Mouse (Mus musculus) hindbrain, embryonic 12.5 days (tissue): ENCODE data around the gene Ncor1. TPM values are rescaled to one million over a fixed set of nuclear protein-coding genes. Genes with fewer than 3 reads are reported as not detected.

Source experiments
- ATAC-seq: fragments of 200-750 bp; cut with Nextera tagmentation; 2 replicates; pipeline ENCODE4 v1.8.0; 2017; ENCODE audit warnings: moderate TSS enrichment; ENCODE audit not compliant: low FRiP score
- H3K27ac ChIP-seq: fragments of 300-500 bp; sonication (generic); 2 replicates; pipeline ENCODE4 v1.5.1; 2016; ENCODE audit warnings: mild to moderate bottlenecking
- H3K27me3 ChIP-seq: fragments of 300-500 bp; sonication (generic); 2 replicates; pipeline ENCODE4 v1.6.1; 2016; ENCODE audit warnings: mild to moderate bottlenecking
- H3K36me3 ChIP-seq: fragments of 300-500 bp; sonication (generic); 2 replicates; pipeline ENCODE4 v1.6.1; 2016; ENCODE audit warnings: mild to moderate bottlenecking
- H3K4me1 ChIP-seq: fragments of 300-500 bp; sonication (generic); 2 replicates; pipeline ENCODE4 v1.6.1; 2016
- H3K4me2 ChIP-seq: fragments of 300-500 bp; sonication (generic); replicated peaks from 2 replicates; pipeline ENCODE4 v1.6.1; 2016; ENCODE audit warnings: mild to moderate bottlenecking
- H3K4me3 ChIP-seq: fragments of 300-500 bp; sonication (generic); 2 replicates; pipeline ENCODE4 v1.5.1; 2016; ENCODE audit warnings: mild to moderate bottlenecking
- H3K9ac ChIP-seq: fragments of 300-500 bp; sonication (generic); 2 replicates; pipeline ENCODE4 v1.6.1; 2016; ENCODE audit warnings: mild to moderate bottlenecking, moderate library complexity
- H3K9me3 ChIP-seq: fragments of 300-500 bp; sonication (generic); replicated peaks from 2 replicates; pipeline ENCODE4 v1.6.1; 2016; ENCODE audit warnings: mild to moderate bottlenecking
- WGBS: fragments of 180-500 bp; shearing (Covaris S2); methylation state at CpG from one replicate; pipeline ENCODE4 v1.1.7; 2016; 5-methylcytosine and 5-hydroxymethylcytosine counted together
- polyA plus RNA-seq: library from polyadenylated mRNA; unstranded; fragments of >200 nt; fragmentation: Nextera tagmentation; extraction: Ambion mirVana; gene quantifications from 2 replicates; pipeline ENCODE4 v1.2.1, GENCODE M21; 2016

Ncor1 gene
- polyA plus RNA-seq, 1 experiment from 2014 or later, result 201 TPM

GRCm38 (mm10) chr11:62456483-62457172, 1.7 kb downstream of the Ncor1 start:
- no peaks in the 10 kb centered on the region for H3K36me3 ChIP-seq
- WGBS, result under 1% methylated on average over 42 of the region's 42 CpGs
- H3K27ac ChIP-seq, result peak overlapping the region; percentile 98
- peak overlapping the region; percentile 99 for H3K9ac ChIP-seq
- H3K4me1 ChIP-seq, result peaks cover 13% of the 10 kb centered on the region
- ATAC-seq, result peak; percentile 86
- no peaks in the 10 kb centered on the region for H3K27me3 ChIP-seq
- H3K4me2 ChIP-seq, result peak overlapping the region; percentile 87
- peak overlapping the region; percentile 95 for H3K4me3 ChIP-seq
- no peaks in the 10 kb centered on the region for H3K9me3 ChIP-seq

DNA sequence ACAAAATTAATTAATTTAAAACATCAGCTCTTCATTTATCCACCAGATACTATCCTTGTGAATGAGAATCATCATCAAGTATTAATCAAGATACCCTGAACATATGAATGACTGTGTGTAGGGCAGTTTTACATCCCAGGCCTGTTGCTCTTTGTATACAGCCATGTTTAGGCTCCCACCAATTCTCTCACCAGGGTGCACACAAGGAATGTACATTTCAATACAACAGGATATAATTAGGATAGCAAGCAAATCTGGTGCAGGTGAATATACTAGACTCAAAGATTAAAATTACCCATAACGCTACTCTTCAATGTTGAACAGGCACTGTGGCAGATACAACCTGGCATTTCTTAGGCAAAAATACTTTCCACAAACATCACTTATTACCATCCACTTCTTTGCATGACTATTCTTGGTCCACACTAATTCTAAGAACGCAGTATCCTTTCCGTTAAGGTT, 2.3 kb downstream of the Ncor1 start:
- ATAC-seq, result no peak
- WGBS, result 6% methylated on average over 3 of the region's 3 CpGs
- H3K4me3 ChIP-seq, result peak overlapping the region; percentile 95
- peak overlapping the region; percentile 99; the same call in 1 of the 2 replicates for H3K9ac ChIP-seq
- H3K27me3 ChIP-seq, result no peaks in the 10 kb centered on the region
- no peaks in the 10 kb centered on the region for H3K36me3 ChIP-seq
- H3K9me3 ChIP-seq, result no peaks in the 10 kb centered on the region
- peak overlapping the region; percentile 98; the same call in 1 of the 2 replicates for H3K27ac ChIP-seq
- peak overlapping the region; percentile 87 for H3K4me2 ChIP-seq
- H3K4me1 ChIP-seq, result peaks cover 13% of the 10 kb centered on the region

DNA sequence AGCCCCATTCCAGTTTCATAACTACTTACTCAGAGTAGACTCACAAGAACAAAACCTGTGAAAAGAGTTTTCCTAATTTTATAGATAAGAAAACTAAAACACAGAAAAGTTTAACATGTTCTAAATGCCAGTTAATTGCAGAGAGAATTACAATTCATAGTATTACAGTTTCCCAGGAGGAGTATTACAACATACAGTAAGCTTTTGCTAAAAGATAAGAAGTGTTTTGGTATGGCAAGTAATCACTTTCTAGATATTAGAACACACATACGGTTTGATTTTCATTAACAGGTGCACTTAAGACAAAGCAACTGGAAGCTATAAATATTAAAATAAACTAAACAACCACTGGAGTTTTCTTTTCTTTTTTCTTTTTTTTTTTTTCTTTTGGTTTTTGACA, 3.1 kb downstream of the Ncor1 start:
- Histone ChIP-seq H3K9me3 (no peaks in the 10 kb centered on the region), H3K36me3 (no peaks in the 10 kb centered on the region), H3K4me2 (0 out of 2 replicates have a peak overlapping the region, but pooled peaks have one; percentile 87), H3K27me3 (no peaks in the 10 kb centered on the region), H3K9ac (no peak overlapping the region), H3K27ac (no peak overlapping the region), H3K4me1 (peaks cover 13% of the 10 kb centered on the region), H3K4me3 (no peak overlapping the region)
- 98% methylated on average over 1 of the region's 1 CpGs for WGBS
- no peak for ATAC-seq

DNA sequence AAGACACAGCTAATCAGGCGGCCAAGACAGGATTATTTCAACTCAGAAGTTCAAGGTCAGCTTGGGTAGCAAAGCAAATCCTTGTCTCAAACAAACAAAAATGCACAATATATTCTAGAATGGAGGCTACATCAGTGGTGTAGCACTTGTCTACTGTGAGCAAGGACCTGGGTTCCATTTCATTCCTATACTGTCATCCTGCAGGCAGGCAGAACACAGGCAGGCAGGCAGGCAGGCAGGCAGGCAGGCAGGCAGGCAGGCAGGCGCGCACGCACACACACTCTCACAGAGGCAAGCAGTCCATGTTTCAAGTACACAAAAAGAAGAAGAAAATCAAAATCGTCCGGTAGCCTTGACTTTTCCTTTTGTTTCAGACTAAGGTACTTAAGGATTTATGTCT, 9.4 kb downstream of the Ncor1 start:
- 88% methylated on average over 6 of the region's 6 CpGs for WGBS
- Histone ChIP-seq H3K9ac (no peak overlapping the region), H3K27ac (no peak overlapping the region), H3K4me1 (no peaks in the 10 kb centered on the region), H3K27me3 (no peaks in the 10 kb centered on the region), H3K4me2 (no peak overlapping the region), H3K4me3 (no peak overlapping the region), H3K36me3 (peaks cover 9% of the 10 kb centered on the region), H3K9me3 (no peaks in the 10 kb centered on the region)
- ATAC-seq, result no peak

DNA sequence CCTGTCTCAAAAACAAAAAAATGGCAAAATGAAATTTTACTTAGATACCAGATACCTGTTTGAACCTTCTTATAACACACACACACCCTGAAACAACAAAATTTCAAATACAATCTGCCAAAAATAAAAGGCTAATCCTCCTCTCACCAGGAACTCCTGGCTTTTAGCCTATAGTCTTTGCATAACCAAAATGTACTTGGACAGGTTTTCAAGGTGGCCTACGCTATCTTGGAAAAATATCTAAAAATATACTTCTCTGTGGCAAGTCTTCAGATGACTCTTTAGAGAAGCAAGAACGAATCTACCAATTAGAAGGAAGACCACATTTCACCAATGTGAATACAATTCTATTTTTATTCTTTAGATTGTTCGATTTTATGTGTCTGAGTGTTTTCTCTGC, 12.5 kb downstream of the Ncor1 start:
- Histone ChIP-seq H3K4me1 (no peaks in the 10 kb centered on the region), H3K27me3 (no peaks in the 10 kb centered on the region)
- 99% methylated on average over 3 of the region's 3 CpGs for WGBS

GRCm38 (mm10) chr11:62440670-62441315, 17.5 kb downstream of the Ncor1 start:
- Histone ChIP-seq H3K4me2 (no peak overlapping the region), H3K36me3 (peaks cover 16% of the 10 kb centered on the region), H3K9ac (no peak overlapping the region), H3K4me3 (no peak overlapping the region), H3K27me3 (no peaks in the 10 kb centered on the region), H3K4me1 (no peaks in the 10 kb centered on the region), H3K27ac (no peak overlapping the region), H3K9me3 (no peaks in the 10 kb centered on the region)
- ATAC-seq, result no peak
- WGBS, result 95% methylated on average over 9 of the region's 9 CpGs

More for the DNA sequence above, 12.5 kb downstream of the Ncor1 start:
- H3K27ac ChIP-seq, result no peak overlapping the region
- no peak for ATAC-seq
- H3K9ac ChIP-seq, result no peak overlapping the region
- no peak overlapping the region for H3K4me2 ChIP-seq
- peaks cover 9% of the 10 kb centered on the region for H3K36me3 ChIP-seq
- H3K4me3 ChIP-seq, result no peak overlapping the region
- no peaks in the 10 kb centered on the region for H3K9me3 ChIP-seq

GRCm38 (mm10) chr11:62432211-62432610, 26.1 kb downstream of the Ncor1 start:
- no peak overlapping the region for H3K27ac ChIP-seq
- H3K9ac ChIP-seq, result no peak overlapping the region
- H3K4me1 ChIP-seq, result no peaks in the 10 kb centered on the region
- no peak overlapping the region for H3K4me3 ChIP-seq
- WGBS, result 97% methylated on average over 2 of the region's 2 CpGs
- no peak for ATAC-seq
- no peak overlapping the region for H3K4me2 ChIP-seq
- peaks cover 32% of the 10 kb centered on the region for H3K36me3 ChIP-seq
- no peaks in the 10 kb centered on the region for H3K27me3 ChIP-seq
- H3K9me3 ChIP-seq, result no peaks in the 10 kb centered on the region

DNA sequence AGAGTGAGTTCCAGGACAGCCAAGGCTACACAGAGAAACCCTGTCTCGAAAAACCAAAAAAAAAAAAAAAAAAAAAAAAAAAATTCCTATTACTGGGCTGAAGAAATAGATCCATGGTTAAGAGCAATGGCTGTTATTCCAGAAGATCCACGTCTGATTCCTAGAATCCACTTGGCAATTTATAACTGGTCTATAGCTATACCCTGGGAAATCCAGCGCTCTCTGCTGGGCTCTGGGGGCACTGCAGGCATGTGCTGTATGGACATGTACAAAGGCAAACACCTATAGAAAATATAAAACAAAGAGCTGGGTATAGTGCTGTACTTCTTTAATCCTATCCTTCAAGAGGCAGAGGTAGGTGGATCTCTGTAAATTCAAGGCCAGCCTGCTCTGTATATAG, 31.2 kb downstream of the Ncor1 start:
- no peak for ATAC-seq
- no peak overlapping the region for H3K27ac ChIP-seq
- H3K9me3 ChIP-seq, result no peaks in the 10 kb centered on the region
- peaks cover 26% of the 10 kb centered on the region for H3K36me3 ChIP-seq
- H3K4me1 ChIP-seq, result no peaks in the 10 kb centered on the region
- H3K27me3 ChIP-seq, result no peaks in the 10 kb centered on the region
- no peak overlapping the region for H3K4me3 ChIP-seq
- H3K4me2 ChIP-seq, result no peak overlapping the region
- WGBS, result 92% methylated on average over 2 of the region's 3 CpGs
- no peak overlapping the region for H3K9ac ChIP-seq

GRCm38 (mm10) chr11:62426266-62426665, 32.1 kb downstream of the Ncor1 start:
- H3K9ac ChIP-seq, result no peak overlapping the region

GRCm38 (mm10) chr11:62424525-62424924, 33.8 kb downstream of the Ncor1 start:
- no peak overlapping the region for H3K9ac ChIP-seq

More at GRCm38 (mm10) chr11:62426266-62426665, 32.1 kb downstream of the Ncor1 start:
- no peaks in the 10 kb centered on the region for H3K9me3 ChIP-seq
- WGBS, result 94% methylated on average over 5 of the region's 5 CpGs
- no peak overlapping the region for H3K4me3 ChIP-seq
- H3K36me3 ChIP-seq, result peaks cover 29% of the 10 kb centered on the region
- H3K27ac ChIP-seq, result no peak overlapping the region
- no peak overlapping the region for H3K4me2 ChIP-seq
- no peak for ATAC-seq
- no peaks in the 10 kb centered on the region for H3K4me1 ChIP-seq
- H3K27me3 ChIP-seq, result no peaks in the 10 kb centered on the region

GRCm38 (mm10) chr11:62415026-62415425, 43.3 kb downstream of the Ncor1 start:
- H3K4me3 ChIP-seq, result no peak overlapping the region
- H3K4me1 ChIP-seq, result no peaks in the 10 kb centered on the region
- no peaks in the 10 kb centered on the region for H3K27me3 ChIP-seq
- no peak overlapping the region for H3K9ac ChIP-seq
- H3K4me2 ChIP-seq, result no peak overlapping the region
- H3K36me3 ChIP-seq, result peaks cover 40% of the 10 kb centered on the region
- H3K27ac ChIP-seq, result no peak overlapping the region
- no peaks in the 10 kb centered on the region for H3K9me3 ChIP-seq
- ATAC-seq, result no peak
- 90% methylated on average over 4 of the region's 4 CpGs for WGBS

More at GRCm38 (mm10) chr11:62424525-62424924, 33.8 kb downstream of the Ncor1 start:
- no peak overlapping the region for H3K4me3 ChIP-seq
- H3K4me1 ChIP-seq, result no peaks in the 10 kb centered on the region
- ATAC-seq, result no peak
- no peaks in the 10 kb centered on the region for H3K27me3 ChIP-seq
- no peaks in the 10 kb centered on the region for H3K9me3 ChIP-seq
- peaks cover 23% of the 10 kb centered on the region for H3K36me3 ChIP-seq
- no peak overlapping the region for H3K4me2 ChIP-seq
- H3K27ac ChIP-seq, result no peak overlapping the region
- WGBS, result 72% methylated on average over 2 of the region's 2 CpGs

GRCm38 (mm10) chr11:62409611-62410010, 48.7 kb downstream of the Ncor1 start:
- H3K27me3 ChIP-seq, result no peaks in the 10 kb centered on the region
- no peak overlapping the region for H3K4me3 ChIP-seq
- H3K9me3 ChIP-seq, result no peaks in the 10 kb centered on the region
- H3K9ac ChIP-seq, result no peak overlapping the region
- no peak for ATAC-seq
- WGBS, result 98% methylated on average over 1 of the region's 1 CpGs
- no peaks in the 10 kb centered on the region for H3K4me1 ChIP-seq
- no peak overlapping the region for H3K4me2 ChIP-seq
- H3K27ac ChIP-seq, result no peak overlapping the region
- H3K36me3 ChIP-seq, result peaks cover 27% of the 10 kb centered on the region
